Comparison of ENCODE assay signal across 16 mouse cellular contexts in the genomic region with DNA sequence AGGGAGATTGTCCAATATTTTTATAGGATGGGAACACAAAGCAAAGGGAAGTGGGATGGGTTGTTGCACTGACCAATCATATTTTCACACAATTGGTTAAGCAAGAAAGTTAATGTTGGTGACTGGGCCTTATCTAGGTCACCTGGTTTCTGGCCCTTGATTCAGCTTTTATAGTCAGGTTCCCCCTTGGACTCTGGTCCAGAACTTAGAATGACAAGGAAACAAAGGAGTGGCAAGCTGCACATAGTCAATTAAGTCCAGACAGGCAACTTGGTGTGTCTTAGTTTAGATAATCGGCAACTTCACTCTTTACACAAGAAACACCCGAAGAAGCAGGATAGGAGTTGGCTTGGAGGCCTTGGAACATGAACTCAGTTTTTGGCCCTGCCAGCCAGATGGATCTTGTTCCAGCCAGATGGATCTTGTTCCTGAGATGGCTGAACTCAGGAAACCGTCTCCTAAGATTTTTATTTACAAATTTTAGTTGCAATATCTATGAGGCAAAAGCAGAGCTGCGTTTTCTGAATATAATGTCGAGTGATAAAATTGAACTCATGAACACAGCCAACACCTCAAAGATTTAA.
DNase-seq lines count a peak whose midpoint lies in the region; ATAC-seq lines count a peak whose summit lies in the region.
"Had no signal": no experiment of that assay in that cellular context is flagged by ENCODE, and none has a peak within 500 bp of the region (broad histone marks: within the 10 kb centered on the region; RNA-seq: fewer than 3 reads in every experiment).

No protein-coding gene starts in this region.

- H3K27me3 ChIP-seq in kidney, embryonic 14.5 days (ENCODE audit: control insufficient read depth, insufficient read depth, low read length): no peaks in the 10 kb centered on the region
- H3K27me3 ChIP-seq: CH12.LX; midbrain, embryonic 15.5 days; neural tube, embryonic 12.5 days; Patski had no signal

- WGBS in kidney, embryonic 14.5 days: 70% methylated on average over 5 of the region's 5 CpGs

- H3K4me2 ChIP-seq in kidney, embryonic 14.5 days (replicated peaks; ENCODE audit: low read depth, low read length): no peak overlapping the region
- H3K4me2 ChIP-seq: midbrain, embryonic 15.5 days; neural tube, embryonic 12.5 days had no signal

- no peak for ATAC-seq in kidney, embryonic 14.5 days (ENCODE audit: low FRiP score, low TSS enrichment)
- ATAC-seq in frontal cortex, adult (ENCODE audit: low TSS enrichment): no peak
- ATAC-seq in megakaryocyte, adult 5-6 weeks (ENCODE audit: poor library complexity, severe bottlenecking): no peak
- ATAC-seq: liver, postnatal 0 days; midbrain, embryonic 15.5 days; Patski had no signal

- H3K4me3 ChIP-seq in kidney, embryonic 14.5 days (ENCODE audit: low read length): no peak overlapping the region
- H3K4me3 ChIP-seq: erythroblast, embryonic 14.5 days; limb, embryonic 10.5 days; midbrain, embryonic 15.5 days; neural tube, embryonic 12.5 days had no signal

- peak; percentile 4 for DNase-seq in kidney, adult 11 months
- peak; percentile 8 for DNase-seq in adipocyte (ENCODE audit: low spot score)
- peak; percentile 34 for DNase-seq in heart, adult 8-10 months (ENCODE audit: low spot score)
- peak; percentile 38 for DNase-seq in kidney, postnatal 10 days
- no peak for DNase-seq in layer of hippocampus, postnatal 36 days
- DNase-seq: adrenal gland, adult 8-10 months; liver, postnatal 0 days had no signal

- no peaks in the 10 kb centered on the region for H3K4me1 ChIP-seq in kidney, embryonic 14.5 days (ENCODE audit: control insufficient read depth, insufficient read depth, low read length)
- H3K4me1 ChIP-seq: limb, embryonic 10.5 days; neural tube, embryonic 12.5 days had no signal

- H3K36me3 ChIP-seq in kidney, embryonic 14.5 days (ENCODE audit: control insufficient read depth, insufficient read depth, low read length): no peaks in the 10 kb centered on the region
- H3K36me3 ChIP-seq: limb, embryonic 10.5 days; midbrain, embryonic 15.5 days; neural tube, embryonic 12.5 days had no signal

- H3K9ac ChIP-seq in kidney, embryonic 14.5 days (ENCODE audit: low read depth, low read length): no peak overlapping the region
- H3K9ac ChIP-seq: liver, postnatal 0 days; midbrain, embryonic 15.5 days; neural tube, embryonic 12.5 days had no signal

- no peak overlapping the region for H3K27ac ChIP-seq in kidney, embryonic 14.5 days (ENCODE audit: low read depth, low read length)
- H3K27ac ChIP-seq: limb, embryonic 10.5 days; midbrain, embryonic 15.5 days; neural tube, embryonic 12.5 days had no signal

- H3K9me3 ChIP-seq in kidney, embryonic 14.5 days (ENCODE audit: control insufficient read depth, low read length): no peaks in the 10 kb centered on the region
- H3K9me3 ChIP-seq: limb, embryonic 10.5 days; midbrain, embryonic 15.5 days; neural tube, embryonic 12.5 days had no signal

Comparison
In these comparisons a context has a peak if more than half of its experiments do, and no peak if none do; other contexts are left out.
1. DNase-seq: peak in kidney, adult 11 months (single experiment), adipocyte (single experiment), heart, adult 8-10 months (single experiment) and kidney, postnatal 10 days (single experiment); none in layer of hippocampus, postnatal 36 days (0 of 2).